Mouse (Mus musculus) limb, embryonic 15.5 days (tissue): ENCODE results near the gene Osgepl1. TPM values are rescaled to one million over a fixed set of nuclear protein-coding genes. Genes with fewer than 3 reads are reported as not detected.
"Not testable (repeated sequence)": the region's sequence is repeated elsewhere in the genome, so short reads cannot be mapped to it uniquely, and the experiment has no call there.

Experiments
- ATAC-seq: fragments of 200-750 bp; cut with Nextera tagmentation; 2 replicates; pipeline ENCODE4 v1.8.0; 2017; ENCODE audit warnings: low read depth, moderate TSS enrichment; ENCODE audit not compliant: insufficient number of reproducible peaks, low FRiP score, low TSS enrichment
- H3K27ac ChIP-seq: fragments of 300-500 bp; sonication (generic); 2 replicates; pipeline ENCODE4 v1.5.1; 2015; ENCODE audit warnings: moderate library complexity, mild to moderate bottlenecking, inconsistent platforms
- H3K27me3 ChIP-seq: fragments of 300-500 bp; sonication (generic); 2 replicates; pipeline ENCODE4 v1.6.1; 2015; ENCODE audit warnings: inconsistent platforms
- H3K36me3 ChIP-seq: fragments of 300-500 bp; sonication (generic); 2 replicates; pipeline ENCODE4 v1.6.1; 2015; ENCODE audit warnings: inconsistent platforms
- H3K4me1 ChIP-seq: fragments of 300-500 bp; sonication (generic); 2 replicates; pipeline ENCODE4 v1.6.1; 2015; ENCODE audit warnings: inconsistent platforms
- H3K4me2 ChIP-seq: fragments of 300-500 bp; sonication (generic); 2 replicates; pipeline ENCODE4 v1.6.1; 2015; ENCODE audit warnings: mild to moderate bottlenecking, inconsistent platforms
- H3K4me3 ChIP-seq: fragments of 300-500 bp; sonication (generic); 2 replicates; pipeline ENCODE4 v1.5.1; 2015; ENCODE audit warnings: mild to moderate bottlenecking, inconsistent platforms
- H3K9ac ChIP-seq: fragments of 300-500 bp; sonication (generic); 2 replicates; pipeline ENCODE4 v1.6.1; 2015; ENCODE audit warnings: inconsistent platforms
- H3K9me3 ChIP-seq: fragments of 300-500 bp; sonication (generic); 2 replicates; pipeline ENCODE4 v1.6.1; 2016; ENCODE audit warnings: inconsistent platforms
- WGBS: fragments of 180-500 bp; shearing (Covaris S2); methylation state at CpG from one replicate; pipeline ENCODE4 v1.1.7; 2015; 5-methylcytosine and 5-hydroxymethylcytosine counted together
- polyA plus RNA-seq: library from polyadenylated mRNA; unstranded; fragments of >200 nt; fragmentation: Nextera tagmentation; extraction: Ambion mirVana; gene quantifications from 2 replicates; pipeline ENCODE4 v1.2.1, GENCODE M21; 2015

The Osgepl1 gene
- 15.3 and 17.8 TPM in 2 replicates for polyA plus RNA-seq

DNA sequence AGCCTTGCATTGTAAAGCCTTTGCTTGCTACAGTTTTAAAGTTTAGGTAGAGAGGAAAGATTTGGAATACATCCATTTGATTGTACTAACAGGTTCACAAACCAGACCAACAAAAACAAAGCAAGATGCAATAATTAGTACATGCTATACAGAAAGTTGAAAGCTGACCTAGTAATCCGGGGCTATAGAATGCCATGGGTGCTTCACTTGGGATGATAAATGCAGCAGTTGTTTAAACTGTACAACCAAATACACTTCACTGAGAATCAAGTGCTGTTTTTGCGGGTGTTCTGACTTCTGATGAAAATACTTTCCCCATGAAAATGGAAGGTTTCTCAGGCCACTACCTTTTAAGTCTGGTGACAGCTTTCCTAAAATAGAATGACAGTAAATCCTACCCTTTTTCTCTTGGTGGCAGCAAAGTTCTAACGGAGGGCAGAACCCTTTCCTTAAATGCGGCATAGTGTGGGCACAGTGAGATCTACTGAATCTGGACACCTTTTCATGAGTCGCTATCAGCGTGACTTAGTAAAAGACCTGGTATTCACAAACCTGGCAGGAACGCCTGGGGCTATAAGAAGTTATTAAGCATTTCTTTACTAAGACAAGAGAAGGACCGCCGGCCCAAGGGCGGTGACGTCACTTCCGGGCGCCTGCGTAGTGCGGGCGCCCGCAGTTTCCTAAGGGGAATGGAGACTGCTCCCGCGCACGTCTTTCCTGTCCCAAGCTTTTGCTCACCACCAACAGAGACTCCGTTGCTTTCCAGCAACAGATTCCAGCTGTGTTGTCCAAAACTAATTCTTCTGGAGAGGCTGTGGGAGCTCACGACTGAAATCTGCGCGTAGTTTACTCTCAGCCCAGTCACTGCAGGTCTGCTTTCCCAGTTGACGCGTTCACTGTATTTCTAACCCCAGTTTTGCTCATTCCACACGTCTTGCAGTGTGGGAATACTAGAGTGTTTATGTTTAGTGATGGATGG, at the start of gene Osgepl1:
Osgepl1 (plus strand) TSS at position 636 of the 979 bp plus-strand sequence.
- H3K36me3 ChIP-seq, result peaks cover 9% of the 10 kb centered on the region; the same call in 1 of the 2 replicates
- H3K4me1 ChIP-seq, result no peaks in the 10 kb centered on the region
- H3K4me2 ChIP-seq, result peak within 1 kb of the TSS; percentile 50
- WGBS, result 2% methylated on average over 27 of the region's 27 CpGs
- ATAC-seq, result peak; percentile 79
- H3K27ac ChIP-seq, result peak within 1 kb of the TSS; percentile 91
- no peaks in the 10 kb centered on the region for H3K27me3 ChIP-seq
- H3K9me3 ChIP-seq, result no peaks in the 10 kb centered on the region
- peak within 1 kb of the TSS; percentile 56 for H3K9ac ChIP-seq
- peak within 1 kb of the TSS; percentile 61 for H3K4me3 ChIP-seq

DNA sequence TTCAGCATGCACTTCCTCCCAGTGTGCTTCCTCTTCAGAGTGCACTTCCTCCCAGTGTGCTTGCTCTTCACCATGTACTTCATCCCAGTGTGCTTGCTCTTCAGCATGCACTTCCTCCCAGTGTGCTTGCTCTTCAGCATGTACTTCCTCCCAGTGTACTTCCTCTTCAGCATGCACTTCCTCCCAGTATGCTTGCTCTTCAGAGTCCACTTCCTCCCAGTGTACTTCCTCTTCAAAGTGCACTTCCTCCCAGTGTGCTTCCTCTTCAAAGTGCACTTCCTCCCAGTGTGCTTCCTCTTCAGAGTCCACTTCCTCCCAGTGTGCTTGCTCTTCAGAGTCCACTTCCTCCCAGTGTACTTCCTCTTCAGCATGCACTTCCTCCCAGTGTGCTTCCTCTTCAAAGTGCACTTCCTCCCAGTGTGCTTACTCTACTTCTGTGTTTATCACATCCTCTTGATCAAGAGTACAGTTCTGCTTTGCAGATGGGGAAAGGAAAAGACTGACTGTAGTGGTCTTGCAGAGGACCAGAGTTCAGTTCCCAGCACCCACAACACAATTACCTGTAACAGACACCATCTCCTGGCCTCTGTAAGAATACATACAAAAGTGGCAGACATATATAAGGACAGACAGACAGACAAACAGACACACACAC, 48.3 kb upstream of the Osgepl1 start:
- not testable (repeated sequence) for H3K27me3 ChIP-seq, H3K9me3 ChIP-seq, H3K4me1 ChIP-seq, ATAC-seq, H3K4me3 ChIP-seq, H3K36me3 ChIP-seq, H3K27ac ChIP-seq, H3K4me2 ChIP-seq, H3K9ac ChIP-seq

DNA sequence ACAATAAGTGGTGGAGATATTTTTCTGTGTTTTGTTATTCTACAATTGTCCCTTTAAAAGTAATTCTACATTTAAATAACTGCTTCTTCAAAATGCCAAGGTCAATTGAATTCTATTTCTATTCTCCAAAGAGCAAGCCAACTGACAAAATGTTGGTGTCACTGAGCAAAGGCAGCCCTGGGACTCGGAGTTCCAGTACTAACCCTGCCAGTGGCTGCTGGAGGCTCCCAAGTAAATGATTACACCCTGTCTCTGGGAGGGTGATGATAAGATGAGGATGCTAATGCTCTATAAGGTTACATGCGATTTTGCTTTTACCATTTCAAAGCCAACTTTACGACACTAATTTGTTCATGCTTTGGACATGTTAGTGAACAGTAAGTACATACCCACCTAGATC, 43.5 kb upstream of the Osgepl1 start:
- Histone ChIP-seq H3K9ac (no peak overlapping the region), H3K4me1 (no peaks in the 10 kb centered on the region), H3K4me2 (no peak overlapping the region), H3K9me3 (no peaks in the 10 kb centered on the region), H3K4me3 (no peak overlapping the region), H3K27ac (no peak overlapping the region), H3K36me3 (peaks cover 7% of the 10 kb centered on the region), H3K27me3 (no peaks in the 10 kb centered on the region)
- whole genome bisulfite sequencing, result 85% methylated on average over 3 of the region's 3 CpGs
- ATAC-seq, result no peak

DNA sequence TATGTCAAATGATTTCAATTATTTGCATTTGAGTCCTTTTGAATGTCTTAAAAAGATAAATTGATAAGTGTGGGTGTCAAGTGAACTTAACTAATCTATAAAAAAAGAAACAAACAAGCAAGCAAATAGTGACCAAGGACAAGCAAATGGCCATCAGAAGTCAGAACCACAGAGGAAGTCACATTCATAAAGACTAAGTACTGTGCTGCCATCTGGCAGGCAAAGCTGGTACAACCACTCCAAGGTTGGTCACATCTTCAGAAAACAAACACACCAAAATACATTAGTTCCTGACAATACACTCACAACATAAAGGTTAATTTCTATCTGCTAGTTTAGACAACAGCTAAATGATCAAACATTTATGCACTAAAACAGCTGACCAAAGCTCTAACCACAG, 40.8 kb upstream of the Osgepl1 start:
- Histone ChIP-seq H3K4me2 (no peak overlapping the region), H3K27ac (no peak overlapping the region), H3K27me3 (no peaks in the 10 kb centered on the region), H3K9ac (no peak overlapping the region), H3K36me3 (peaks cover 4% of the 10 kb centered on the region; the same call in 1 of the 2 replicates), H3K4me3 (no peak overlapping the region), H3K4me1 (no peaks in the 10 kb centered on the region), H3K9me3 (no peaks in the 10 kb centered on the region)
- ATAC-seq, result no peak

DNA sequence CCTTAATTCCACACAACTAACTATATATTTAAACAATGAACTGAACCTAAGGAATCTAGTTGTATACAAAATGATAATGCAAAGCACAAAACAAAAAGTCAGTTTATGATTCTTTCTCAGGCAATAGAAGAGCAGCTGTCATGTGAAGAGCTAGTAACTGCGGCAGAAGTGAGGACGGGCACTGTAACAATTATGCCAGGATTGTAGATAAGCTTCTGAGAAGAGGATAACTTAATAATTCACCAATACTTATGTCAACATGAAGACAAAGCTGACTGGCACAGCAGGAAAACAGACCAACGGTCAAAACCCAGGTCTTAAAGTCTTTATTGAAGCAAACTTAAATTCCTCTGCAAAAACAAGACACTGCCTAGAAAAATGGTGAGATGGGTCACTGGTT, 22.2 kb upstream of the Osgepl1 start:
- H3K27ac ChIP-seq, result no peak overlapping the region
- 82% methylated on average over 3 of the region's 3 CpGs for WGBS
- H3K9me3 ChIP-seq, result no peaks in the 10 kb centered on the region
- H3K4me1 ChIP-seq, result 0 out of 2 replicates have a peak, but pooled peaks cover 5% of the 10 kb centered on the region
- H3K4me3 ChIP-seq, result no peak overlapping the region
- no peaks in the 10 kb centered on the region for H3K27me3 ChIP-seq
- H3K4me2 ChIP-seq, result no peak overlapping the region
- no peak for ATAC-seq
- no peak overlapping the region for H3K9ac ChIP-seq
- H3K36me3 ChIP-seq, result peaks cover 7% of the 10 kb centered on the region; the same call in 1 of the 2 replicates

DNA sequence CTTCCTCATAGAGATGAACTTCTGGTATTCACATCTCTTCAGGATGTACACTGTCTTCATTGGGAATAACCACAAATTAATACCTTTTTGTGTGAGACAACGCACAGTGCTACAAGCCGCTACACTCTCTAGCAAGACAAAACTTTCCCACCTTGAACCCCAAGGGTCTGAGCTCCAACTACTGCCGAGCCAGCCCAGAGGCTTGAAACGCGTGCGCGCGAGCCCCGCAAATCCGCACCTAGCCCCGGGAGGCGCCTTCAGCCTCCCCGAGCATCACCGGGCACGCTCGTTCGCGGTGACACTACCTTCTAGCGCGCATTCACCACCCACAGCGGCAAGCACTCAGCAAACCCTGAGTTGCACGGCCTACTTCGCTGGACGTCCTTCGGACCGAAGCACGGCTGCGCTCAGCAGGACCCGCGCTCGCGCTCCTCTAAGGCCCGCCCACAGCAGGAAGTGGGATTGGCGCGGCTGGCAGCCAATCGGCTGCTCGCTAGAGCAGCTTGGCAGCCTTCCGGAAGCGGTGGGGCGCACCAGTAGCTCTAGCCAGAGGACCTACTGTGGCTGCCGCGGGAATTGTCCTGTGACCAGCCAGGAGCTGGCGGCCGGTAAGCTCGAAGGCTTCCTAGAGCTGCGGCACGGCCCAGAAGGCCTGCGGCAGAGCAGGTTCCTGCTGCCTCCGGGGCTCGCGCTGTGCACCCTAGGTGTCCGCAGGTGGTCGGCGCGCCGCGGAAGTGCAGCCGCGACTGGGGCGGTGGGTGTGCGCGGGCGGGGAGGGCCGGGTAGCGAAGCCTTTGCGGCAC, 16.6 kb upstream of the Osgepl1 start, which contains the start of the genes Pms1, Ormdl1 and Gm28778:
Pms1 (minus strand) TSS at position 438 of the 803 bp plus-strand sequence.
Ormdl1 (plus strand) TSS at position 515 of the 803 bp plus-strand sequence.
Gm28778 (plus strand) TSS at position 531 of the 803 bp plus-strand sequence.
- H3K4me1 ChIP-seq, result 0 out of 2 replicates have a peak, but pooled peaks cover 5% of the 10 kb centered on the region
- H3K27ac ChIP-seq, result peak within 1 kb of the TSS; percentile 91
- under 1% methylated on average over 66 of the region's 66 CpGs for WGBS
- H3K4me2 ChIP-seq, result peak within 1 kb of the TSS; percentile 69
- H3K9me3 ChIP-seq, result no peaks in the 10 kb centered on the region
- H3K9ac ChIP-seq, result peak within 1 kb of the TSS; percentile 75
- peaks cover 2% of the 10 kb centered on the region; the same call in 1 of the 2 replicates for H3K36me3 ChIP-seq
- peak; percentile 98 for ATAC-seq
- peak within 1 kb of the TSS; percentile 89 for H3K4me3 ChIP-seq
- H3K27me3 ChIP-seq, result no peaks in the 10 kb centered on the region

DNA sequence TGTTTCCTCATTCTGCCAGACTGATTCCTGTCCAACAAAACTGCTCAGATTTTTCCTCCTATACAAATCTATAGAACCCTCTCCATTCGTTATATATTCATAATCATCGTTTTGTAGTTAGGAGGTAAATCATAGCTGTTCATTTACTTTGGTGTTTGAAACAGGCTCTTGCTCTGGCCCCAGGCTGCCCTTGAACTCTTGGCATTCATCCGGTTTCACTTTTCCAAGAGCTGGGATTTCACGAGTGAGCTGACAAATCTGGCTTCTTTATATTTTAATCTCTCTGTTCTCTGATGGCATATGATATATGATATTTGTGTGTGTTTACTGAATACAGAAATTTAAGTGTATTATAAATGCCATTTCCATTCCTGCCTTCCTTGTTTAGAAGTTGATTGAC, 12.9 kb upstream of the Osgepl1 start:
- Histone ChIP-seq H3K4me2 (no peak overlapping the region), H3K9me3 (no peaks in the 10 kb centered on the region), H3K9ac (no peak overlapping the region), H3K27me3 (no peaks in the 10 kb centered on the region), H3K4me1 (0 out of 2 replicates have a peak, but pooled peaks cover 5% of the 10 kb centered on the region), H3K36me3 (peaks cover 2% of the 10 kb centered on the region; the same call in 1 of the 2 replicates), H3K4me3 (no peak overlapping the region), H3K27ac (no peak overlapping the region)
- WGBS, result 78% methylated on average over 4 of the region's 4 CpGs
- no peak for ATAC-seq

DNA sequence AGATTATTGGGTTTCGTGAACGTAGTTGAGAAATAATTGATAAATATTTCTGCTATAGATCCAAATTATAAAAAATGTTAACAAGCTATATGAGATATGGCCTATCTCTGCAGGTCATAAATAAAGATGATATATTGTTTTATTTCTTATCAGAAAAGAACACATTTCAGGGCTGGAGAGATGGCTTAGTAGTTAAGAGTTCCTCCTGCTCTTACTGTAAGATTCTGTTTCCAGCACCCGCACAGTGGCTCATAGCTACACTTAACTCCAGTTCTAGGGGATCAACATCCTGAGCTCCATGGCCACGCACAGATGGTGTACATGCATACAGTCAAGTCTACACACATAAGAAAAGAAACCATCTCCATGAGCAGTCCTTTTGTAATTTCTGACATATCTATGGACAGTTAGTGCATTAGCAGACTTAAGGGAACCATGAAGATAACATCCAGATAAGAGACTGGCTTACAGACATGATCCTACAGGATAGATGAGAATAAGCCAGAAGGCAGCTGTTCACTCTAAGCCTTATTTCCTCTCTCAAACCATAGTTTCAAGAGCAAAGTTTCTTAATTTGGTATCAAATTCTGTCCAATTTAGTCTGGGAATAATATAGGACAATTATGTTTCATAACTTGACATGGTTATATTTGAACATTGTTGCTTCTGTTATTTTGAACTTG, 8.4 kb downstream of the Osgepl1 start:
- no peaks in the 10 kb centered on the region for H3K9me3 ChIP-seq
- 95% methylated on average over 4 of the region's 4 CpGs for WGBS
- no peak overlapping the region for H3K4me2 ChIP-seq
- H3K4me1 ChIP-seq, result no peaks in the 10 kb centered on the region
- H3K9ac ChIP-seq, result no peak overlapping the region
- no peak overlapping the region for H3K27ac ChIP-seq
- H3K27me3 ChIP-seq, result no peaks in the 10 kb centered on the region
- no peak overlapping the region for H3K4me3 ChIP-seq
- H3K36me3 ChIP-seq, result peaks cover 17% of the 10 kb centered on the region; the same call in 1 of the 2 replicates
- no peak for ATAC-seq

DNA sequence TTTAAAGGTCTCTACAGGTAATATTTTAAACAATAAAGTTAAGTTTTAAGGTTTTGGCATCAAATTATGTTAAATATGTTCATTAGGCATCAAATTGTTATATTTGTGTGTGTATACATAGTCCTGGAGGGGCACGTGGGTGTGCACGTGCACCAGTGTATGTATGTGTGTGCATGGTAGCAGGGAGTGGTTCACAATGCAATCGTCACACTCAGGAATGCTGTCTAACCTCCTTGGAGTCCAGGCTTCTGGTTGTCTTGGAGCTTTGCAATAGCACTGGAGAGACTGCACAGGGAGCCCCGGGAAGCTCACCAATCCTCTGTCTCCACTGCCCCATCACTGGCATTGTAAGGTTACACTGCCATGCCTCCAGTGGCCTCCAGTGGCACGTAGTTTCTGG, 9.8 kb downstream of the Osgepl1 start:
- no peak overlapping the region for H3K4me3 ChIP-seq
- H3K36me3 ChIP-seq, result peaks cover 8% of the 10 kb centered on the region; the same call in 1 of the 2 replicates
- ATAC-seq, result no peak
- no peaks in the 10 kb centered on the region for H3K4me1 ChIP-seq
- H3K27me3 ChIP-seq, result no peaks in the 10 kb centered on the region
- no peak overlapping the region for H3K27ac ChIP-seq
- no peaks in the 10 kb centered on the region for H3K9me3 ChIP-seq
- WGBS, result 90% methylated on average over 5 of the region's 5 CpGs
- no peak overlapping the region for H3K9ac ChIP-seq
- H3K4me2 ChIP-seq, result no peak overlapping the region

DNA sequence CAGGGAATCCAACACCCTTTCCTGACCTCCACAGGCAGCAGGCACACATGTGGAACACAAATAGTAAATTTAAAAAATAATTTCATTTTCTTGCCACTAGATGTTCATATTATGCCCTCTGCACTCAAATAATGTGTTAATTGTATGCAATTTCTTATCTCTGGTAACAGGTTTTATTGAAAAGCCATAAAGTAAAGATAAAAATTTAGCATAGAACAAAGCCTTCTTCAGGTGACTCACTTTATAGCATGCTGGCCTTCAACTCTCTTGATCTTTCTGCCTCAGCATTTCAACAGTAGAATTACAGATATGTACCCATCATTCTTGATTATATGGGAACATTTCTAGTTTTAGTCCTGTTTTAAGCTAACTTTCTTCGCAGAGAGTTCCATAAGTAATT, 10.9 kb downstream of the Osgepl1 start:
- H3K4me2 ChIP-seq, result no peak overlapping the region
- ATAC-seq, result no peak
- no peaks in the 10 kb centered on the region for H3K9me3 ChIP-seq
- H3K27ac ChIP-seq, result no peak overlapping the region
- H3K4me3 ChIP-seq, result no peak overlapping the region
- no peak overlapping the region for H3K9ac ChIP-seq
- H3K36me3 ChIP-seq, result peaks cover 7% of the 10 kb centered on the region; the same call in 1 of the 2 replicates
- no peaks in the 10 kb centered on the region for H3K27me3 ChIP-seq
- WGBS, result 88% methylated on average over 1 of the region's 1 CpGs
- H3K4me1 ChIP-seq, result no peaks in the 10 kb centered on the region
